Mouse (Mus musculus) forelimb bud, embryonic 11.5 days (tissue): ENCODE results near the gene Slc22a21.
A peak's percentile ranks its signal among the peaks of the same experiment; 100 is the strongest.

Source experiments
- DNase-seq: peaks from one replicate; pipeline ENCODE4 v3.0.0-alpha.2; 2012; ENCODE audit warnings: low read depth, low spot score

The Slc22a21 gene

DNA sequence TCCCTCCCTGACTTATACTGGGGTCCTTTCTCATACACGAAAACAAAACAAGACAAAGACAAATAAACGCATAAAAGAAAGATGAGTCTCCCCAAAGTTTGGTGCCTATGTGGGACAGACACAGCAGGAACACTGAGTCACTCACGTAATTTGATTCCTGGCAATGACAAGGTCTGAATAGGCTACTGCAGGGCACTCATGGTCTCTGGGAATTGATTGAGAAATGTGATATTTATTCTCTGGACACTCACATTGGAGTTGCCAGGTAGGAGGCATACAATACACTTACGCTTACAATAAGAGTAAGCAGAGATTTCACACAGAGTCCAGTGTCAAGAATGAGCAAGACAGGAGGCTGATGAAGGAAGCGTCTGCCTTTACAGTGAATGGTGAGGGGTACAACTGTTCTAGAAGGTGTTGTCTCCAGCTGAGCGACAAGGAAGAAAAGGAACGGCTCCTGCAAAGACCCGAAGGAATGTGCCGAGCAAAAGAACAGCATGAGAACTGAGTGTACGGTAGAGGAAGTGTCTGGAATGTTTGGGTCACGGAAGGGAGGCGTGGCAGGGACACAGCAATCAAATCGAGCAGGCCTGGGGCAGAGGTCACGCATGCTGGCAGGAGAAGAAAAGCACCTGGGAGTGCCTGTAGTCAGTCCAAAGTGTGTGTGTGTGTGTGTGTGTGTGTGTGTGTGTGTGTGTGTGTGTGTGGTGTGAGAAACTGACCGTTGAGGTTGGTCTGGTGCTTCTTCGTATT, 76.2 kb downstream of the Slc22a21 start:
- peak; percentile 66 for DNase-seq

DNA sequence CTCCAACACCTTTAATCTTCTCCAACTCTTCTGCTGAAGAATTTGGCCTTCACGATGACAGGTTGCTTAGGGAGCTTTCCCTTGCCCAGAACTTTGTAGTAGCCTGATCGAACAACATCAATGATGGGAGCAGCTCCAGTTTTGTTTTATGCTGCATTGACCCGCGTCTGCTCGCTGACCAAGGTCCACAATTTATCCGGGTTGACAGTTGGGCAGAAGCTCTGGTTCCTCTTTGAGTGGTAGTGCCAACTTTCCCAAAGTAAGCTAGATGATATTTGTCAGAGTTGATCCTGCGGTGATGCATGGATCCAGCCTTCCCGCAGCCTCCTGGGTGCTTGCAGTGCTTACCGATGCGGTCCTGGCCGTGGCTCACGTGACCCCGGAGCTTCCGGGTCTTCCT, 77.4 kb downstream of the Slc22a21 start:
- no peak for DNase-seq

DNA sequence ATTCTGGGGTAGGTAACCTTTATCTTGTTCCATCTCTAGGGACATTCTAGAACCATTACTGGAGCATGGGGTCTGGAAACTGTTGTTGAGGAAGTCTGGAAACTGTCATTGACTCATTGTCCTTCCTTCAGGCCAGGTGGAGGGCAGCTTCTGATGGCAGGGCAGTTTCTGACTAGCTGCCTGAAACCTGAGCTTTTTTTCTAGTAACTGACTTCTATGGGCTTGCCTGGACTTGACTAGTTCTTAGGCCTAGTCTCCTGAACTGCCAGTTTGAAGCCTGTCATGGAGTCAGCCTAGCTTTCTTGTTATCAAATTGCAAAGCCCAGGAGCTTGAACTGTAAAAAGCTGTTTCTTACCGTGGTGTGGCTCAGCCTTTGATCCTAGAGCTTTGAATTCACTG, 79.1 kb downstream of the Slc22a21 start:
- DNase-seq: no peak

DNA sequence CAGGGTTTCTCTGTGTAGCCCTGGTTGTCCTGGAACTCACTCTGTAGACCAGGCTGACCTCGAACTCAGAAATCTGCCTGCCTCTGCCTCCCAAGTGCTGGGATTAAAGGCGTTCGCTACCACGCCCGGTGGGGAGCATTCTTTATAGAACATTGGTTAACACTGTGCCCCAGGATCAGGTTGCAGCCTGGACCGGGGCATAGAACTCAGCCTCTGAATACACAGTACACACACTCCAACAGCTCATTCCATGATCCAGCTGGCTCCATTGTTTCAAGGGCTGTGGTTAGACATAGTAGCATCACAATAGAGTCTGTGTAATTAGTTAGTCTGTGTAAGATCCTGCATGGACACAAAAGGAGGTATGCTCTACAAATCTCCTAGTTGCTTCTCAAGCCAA, 80.2 kb downstream of the Slc22a21 start:
- no peak for DNase-seq
